Mouse (Mus musculus): Measurements from ENCODE around the gene Scgb3a1. TPM values are rescaled to one million over a fixed set of nuclear protein-coding genes. Genes with fewer than 3 reads are reported as not detected.

Scgb3a1 gene
- polyA plus RNA-seq, 1 experiment: not detected

GRCm38 (mm10) chr11:49651762-49652322 is 11.6 kb upstream of the Scgb3a1 start:
- WGBS: 83% methylated on average over 10 of the region's 10 CpGs
- H3K27me3 ChIP-seq (ENCODE audit: control insufficient read depth, insufficient read depth, low read length): no peaks in the 10 kb centered on the region
- no peak overlapping the region for H3K27ac ChIP-seq (ENCODE audit: insufficient read depth, low read length)
- H3K4me1 ChIP-seq (ENCODE audit: control insufficient read depth, insufficient read depth, low read length): no peaks in the 10 kb centered on the region
- no peak overlapping the region for H3K4me3 ChIP-seq (replicated peaks; ENCODE audit: insufficient read depth, low read depth, low read length)
- TF ChIP-seq CTCF (IDR thresholded peaks at IDR 0.05; ENCODE audit: borderline replicate concordance, insufficient read depth, low read depth, low read length) (no peak), POLR2A (IDR thresholded peaks at IDR 0.05; ENCODE audit: borderline replicate concordance, insufficient read depth, low read length) (no peak)
- DNase-seq: no peak

- WGBS: 22% methylated on average over 19 of the region's 19 CpGs
- TF ChIP-seq POLR2A (IDR thresholded peaks at IDR 0.05; ENCODE audit: borderline replicate concordance, insufficient read depth, low read length) (no peak), CTCF (IDR thresholded peaks at IDR 0.05; ENCODE audit: borderline replicate concordance, insufficient read depth, low read depth, low read length) (peak; percentile 68)
- peak overlapping the region; percentile 45 for H3K4me3 ChIP-seq (replicated peaks; ENCODE audit: insufficient read depth, low read depth, low read length)
- DNase-seq: peak; percentile 65 to 77
- H3K27me3 ChIP-seq (ENCODE audit: control insufficient read depth, insufficient read depth, low read length): no peaks in the 10 kb centered on the region
- H3K27ac ChIP-seq (ENCODE audit: insufficient read depth, low read length): no peak overlapping the region
- H3K4me1 ChIP-seq (ENCODE audit: control insufficient read depth, insufficient read depth, low read length): no peaks in the 10 kb centered on the region
Observed at GRCm38 (mm10) chr11:49652401-49653078, 10.9 kb upstream of the Scgb3a1 start.

GRCm38 (mm10) chr11:49653079-49653408 is 10.4 kb upstream of the Scgb3a1 start:
- Histone ChIP-seq H3K4me1 (ENCODE audit: control insufficient read depth, insufficient read depth, low read length) (no peaks in the 10 kb centered on the region), H3K27me3 (ENCODE audit: control insufficient read depth, insufficient read depth, low read length) (no peaks in the 10 kb centered on the region), H3K27ac (ENCODE audit: insufficient read depth, low read length) (no peak overlapping the region), H3K4me3 (replicated peaks; ENCODE audit: insufficient read depth, low read depth, low read length) (peak overlapping the region; percentile 45)
- DNase-seq: no peak
- no peak for TF ChIP-seq POLR2A (IDR thresholded peaks at IDR 0.05; ENCODE audit: borderline replicate concordance, insufficient read depth, low read length)
- TF ChIP-seq CTCF (IDR thresholded peaks at IDR 0.05; ENCODE audit: borderline replicate concordance, insufficient read depth, low read depth, low read length): no peak
- WGBS: 39% methylated on average over 11 of the region's 11 CpGs

- H3K27ac ChIP-seq (ENCODE audit: insufficient read depth, low read length): no peak overlapping the region
- H3K27me3 ChIP-seq (ENCODE audit: control insufficient read depth, insufficient read depth, low read length): no peaks in the 10 kb centered on the region
- WGBS: 89% methylated on average over 5 of the region's 5 CpGs
- TF ChIP-seq CTCF (IDR thresholded peaks at IDR 0.05; ENCODE audit: borderline replicate concordance, insufficient read depth, low read depth, low read length) (no peak), POLR2A (IDR thresholded peaks at IDR 0.05; ENCODE audit: borderline replicate concordance, insufficient read depth, low read length) (no peak)
- no peaks in the 10 kb centered on the region for H3K4me1 ChIP-seq (ENCODE audit: control insufficient read depth, insufficient read depth, low read length)
- DNase-seq: no peak
- no peak overlapping the region for H3K4me3 ChIP-seq (replicated peaks; ENCODE audit: insufficient read depth, low read depth, low read length)
Observed at GRCm38 (mm10) chr11:49654651-49655050, 8.8 kb upstream of the Scgb3a1 start.

- Histone ChIP-seq H3K4me3 (replicated peaks; ENCODE audit: insufficient read depth, low read depth, low read length) (no peak overlapping the region), H3K27me3 (ENCODE audit: control insufficient read depth, insufficient read depth, low read length) (no peaks in the 10 kb centered on the region), H3K27ac (ENCODE audit: insufficient read depth, low read length) (no peak overlapping the region), H3K4me1 (ENCODE audit: control insufficient read depth, insufficient read depth, low read length) (no peaks in the 10 kb centered on the region)
- no peak for TF ChIP-seq POLR2A (IDR thresholded peaks at IDR 0.05; ENCODE audit: borderline replicate concordance, insufficient read depth, low read length)
- TF ChIP-seq CTCF (IDR thresholded peaks at IDR 0.05; ENCODE audit: borderline replicate concordance, insufficient read depth, low read depth, low read length): no peak
- no peak for DNase-seq
Observed at GRCm38 (mm10) chr11:49655501-49655900, 7.9 kb upstream of the Scgb3a1 start.

- DNase-seq: no peak
- Histone ChIP-seq H3K27me3 (ENCODE audit: control insufficient read depth, insufficient read depth, low read length) (no peaks in the 10 kb centered on the region; the same call in 1 of the 2 replicates), H3K27ac (ENCODE audit: insufficient read depth, low read length) (no peak overlapping the region), H3K4me3 (replicated peaks; ENCODE audit: insufficient read depth, low read depth, low read length) (no peak overlapping the region), H3K4me1 (ENCODE audit: control insufficient read depth, insufficient read depth, low read length) (no peaks in the 10 kb centered on the region)
- WGBS: 85% methylated on average over 4 of the region's 4 CpGs
- no peak for TF ChIP-seq POLR2A (IDR thresholded peaks at IDR 0.05; ENCODE audit: borderline replicate concordance, insufficient read depth, low read length)
- no peak for TF ChIP-seq CTCF (IDR thresholded peaks at IDR 0.05; ENCODE audit: borderline replicate concordance, insufficient read depth, low read depth, low read length)
Observed at GRCm38 (mm10) chr11:49658065-49658464, 5.3 kb upstream of the Scgb3a1 start.

GRCm38 (mm10) chr11:49658791-49659469 is 4.5 kb upstream of the Scgb3a1 start:
- Histone ChIP-seq H3K4me1 (ENCODE audit: control insufficient read depth, insufficient read depth, low read length) (0 out of 2 replicates have a peak, but pooled peaks cover 2% of the 10 kb centered on the region), H3K27ac (ENCODE audit: insufficient read depth, low read length) (no peak overlapping the region), H3K4me3 (replicated peaks; ENCODE audit: insufficient read depth, low read depth, low read length) (no peak overlapping the region), H3K27me3 (ENCODE audit: control insufficient read depth, insufficient read depth, low read length) (no peaks in the 10 kb centered on the region; the same call in 1 of the 2 replicates)
- no peak for TF ChIP-seq POLR2A (IDR thresholded peaks at IDR 0.05; ENCODE audit: borderline replicate concordance, insufficient read depth, low read length)
- no peak for TF ChIP-seq CTCF (IDR thresholded peaks at IDR 0.05; ENCODE audit: borderline replicate concordance, insufficient read depth, low read depth, low read length)
- 60% methylated on average over 10 of the region's 10 CpGs for WGBS
- DNase-seq: no peak

GRCm38 (mm10) chr11:49659470-49659799 is 4.0 kb upstream of the Scgb3a1 start:
- Histone ChIP-seq H3K27me3 (ENCODE audit: control insufficient read depth, insufficient read depth, low read length) (no peaks in the 10 kb centered on the region; the same call in 1 of the 2 replicates), H3K27ac (ENCODE audit: insufficient read depth, low read length) (no peak overlapping the region), H3K4me1 (ENCODE audit: control insufficient read depth, insufficient read depth, low read length) (peaks cover 7% of the 10 kb centered on the region; the same call in 1 of the 2 replicates), H3K4me3 (replicated peaks; ENCODE audit: insufficient read depth, low read depth, low read length) (no peak overlapping the region)
- no peak for DNase-seq
- 59% methylated on average over 7 of the region's 7 CpGs for WGBS
- TF ChIP-seq POLR2A (IDR thresholded peaks at IDR 0.05; ENCODE audit: borderline replicate concordance, insufficient read depth, low read length): no peak
- no peak for TF ChIP-seq CTCF (IDR thresholded peaks at IDR 0.05; ENCODE audit: borderline replicate concordance, insufficient read depth, low read depth, low read length)
